Mouse (Mus musculus): ENCODE results near the gene Smpd4. TPM values are rescaled to one million over a fixed set of nuclear protein-coding genes. Genes with fewer than 3 reads are reported as not detected.

Smpd4 gene
- polyA plus RNA-seq, 1 experiment from 2014 or later, result 22.7 TPM

- Histone ChIP-seq H3K36me3 (ENCODE audit: control insufficient read depth, insufficient read depth, low read length) (peaks cover 49% of the 10 kb centered on the region), H3K9me3 (ENCODE audit: control insufficient read depth, low read length) (no peaks in the 10 kb centered on the region), H3K4me2 (ENCODE audit: low read length) (peak overlapping the region; percentile 73), H3K9ac (ENCODE audit: low read length) (peak overlapping the region; percentile 59), H3K4me3 (ENCODE audit: control insufficient read depth in 1 of 2, insufficient read depth in 1 of 2, low read depth in 1 of 2, low read length in 2 of 2) (peak overlapping the region in 1 of 2 experiments; percentile 47; a peak in 1 of 4 replicates), H3K27ac (replicated peaks in 1 of 2; ENCODE audit: control insufficient read depth in 1 of 2, insufficient read depth in 1 of 2, low read depth in 2 of 2, low read length in 2 of 2) (no peak overlapping the region), H3K27me3 (ENCODE audit: control insufficient read depth, insufficient read depth, low read length) (no peaks in the 10 kb centered on the region), H3K4me1 (ENCODE audit: control insufficient read depth in 2 of 2, insufficient read depth in 2 of 2, low read length in 2 of 2) (peaks cover 3 to 8% of the 10 kb centered on the region in 2 experiments; a peak in 3 of 4 replicates)
- 29% methylated on average over 1 of the region's 1 CpGs for WGBS
- ATAC-seq (ENCODE audit: insufficient number of reproducible peaks, insufficient read depth, low FRiP score, low read depth), result no peak
Observed at GRCm38 (mm10) chr16:17647156-17647555, 28.0 kb downstream of the Smpd4 start.

GRCm38 (mm10) chr16:17647566-17648340, 28.6 kb downstream of the Smpd4 start:
- Histone ChIP-seq H3K9ac (ENCODE audit: low read length) (no peak overlapping the region), H3K36me3 (ENCODE audit: control insufficient read depth, insufficient read depth, low read length) (peaks cover 49% of the 10 kb centered on the region), H3K27ac (replicated peaks in 1 of 2; ENCODE audit: control insufficient read depth in 1 of 2, insufficient read depth in 1 of 2, low read depth in 2 of 2, low read length in 2 of 2) (no peak overlapping the region), H3K4me2 (ENCODE audit: low read length) (no peak overlapping the region), H3K4me3 (ENCODE audit: control insufficient read depth in 1 of 2, insufficient read depth in 1 of 2, low read depth in 1 of 2, low read length in 2 of 2) (no peak overlapping the region), H3K9me3 (ENCODE audit: control insufficient read depth, low read length) (no peaks in the 10 kb centered on the region), H3K27me3 (ENCODE audit: control insufficient read depth, insufficient read depth, low read length) (no peaks in the 10 kb centered on the region), H3K4me1 (ENCODE audit: control insufficient read depth in 2 of 2, insufficient read depth in 2 of 2, low read length in 2 of 2) (peaks cover 5 to 12% of the 10 kb centered on the region in 2 experiments; a peak in 3 of 4 replicates)
- WGBS, result 87% methylated on average over 10 of the region's 10 CpGs
- ATAC-seq (ENCODE audit: insufficient number of reproducible peaks, insufficient read depth, low FRiP score, low read depth), result no peak

GRCm38 (mm10) chr16:17649925-17650605, 30.9 kb downstream of the Smpd4 start:
- H3K4me2 ChIP-seq (ENCODE audit: low read length), result no peak overlapping the region
- WGBS, result 87% methylated on average over 16 of the region's 16 CpGs
- H3K4me1 ChIP-seq (ENCODE audit: control insufficient read depth in 2 of 2, insufficient read depth in 2 of 2, low read length in 2 of 2), result peaks cover 5 to 15% of the 10 kb centered on the region in 2 experiments; a peak in 3 of 4 replicates
- no peak overlapping the region for H3K9ac ChIP-seq (ENCODE audit: low read length)
- no peak for ATAC-seq (ENCODE audit: insufficient number of reproducible peaks, insufficient read depth, low FRiP score, low read depth)
- H3K9me3 ChIP-seq (ENCODE audit: control insufficient read depth, low read length), result no peaks in the 10 kb centered on the region
- H3K27me3 ChIP-seq (ENCODE audit: control insufficient read depth, insufficient read depth, low read length), result no peaks in the 10 kb centered on the region
- H3K36me3 ChIP-seq (ENCODE audit: control insufficient read depth, insufficient read depth, low read length), result peaks cover 60% of the 10 kb centered on the region
- no peak overlapping the region for H3K27ac ChIP-seq (replicated peaks in 1 of 2; ENCODE audit: control insufficient read depth in 1 of 2, insufficient read depth in 1 of 2, low read depth in 2 of 2, low read length in 2 of 2)
- no peak overlapping the region for H3K4me3 ChIP-seq (ENCODE audit: control insufficient read depth in 1 of 2, insufficient read depth in 1 of 2, low read depth in 1 of 2, low read length in 2 of 2)

- 87% methylated on average over 1 of the region's 1 CpGs for WGBS
- ATAC-seq (ENCODE audit: insufficient number of reproducible peaks, insufficient read depth, low FRiP score, low read depth), result no peak
- peaks cover 66% of the 10 kb centered on the region for H3K36me3 ChIP-seq (ENCODE audit: control insufficient read depth, insufficient read depth, low read length)
- H3K4me1 ChIP-seq (ENCODE audit: control insufficient read depth in 2 of 2, insufficient read depth in 2 of 2, low read length in 2 of 2), result peaks cover 5 to 15% of the 10 kb centered on the region in 2 experiments; a peak in 3 of 4 replicates
- no peak overlapping the region for H3K4me2 ChIP-seq (ENCODE audit: low read length)
- H3K9me3 ChIP-seq (ENCODE audit: control insufficient read depth, low read length), result no peaks in the 10 kb centered on the region
- H3K27me3 ChIP-seq (ENCODE audit: control insufficient read depth, insufficient read depth, low read length), result no peaks in the 10 kb centered on the region
- H3K27ac ChIP-seq (replicated peaks in 1 of 2; ENCODE audit: control insufficient read depth in 1 of 2, insufficient read depth in 1 of 2, low read depth in 2 of 2, low read length in 2 of 2), result no peak overlapping the region
- no peak overlapping the region for H3K4me3 ChIP-seq (ENCODE audit: control insufficient read depth in 1 of 2, insufficient read depth in 1 of 2, low read depth in 1 of 2, low read length in 2 of 2)
- no peak overlapping the region for H3K9ac ChIP-seq (ENCODE audit: low read length)
Observed at GRCm38 (mm10) chr16:17650711-17651110, 31.6 kb downstream of the Smpd4 start.

GRCm38 (mm10) chr16:17652607-17653006, 33.5 kb downstream of the Smpd4 start:
- 83% methylated on average over 4 of the region's 4 CpGs for WGBS
- no peaks in the 10 kb centered on the region for H3K27me3 ChIP-seq (ENCODE audit: control insufficient read depth, insufficient read depth, low read length)
- H3K4me3 ChIP-seq (ENCODE audit: control insufficient read depth in 1 of 2, insufficient read depth in 1 of 2, low read depth in 1 of 2, low read length in 2 of 2), result no peak overlapping the region
- no peak overlapping the region for H3K9ac ChIP-seq (ENCODE audit: low read length)
- H3K4me2 ChIP-seq (ENCODE audit: low read length), result no peak overlapping the region
- H3K4me1 ChIP-seq (ENCODE audit: control insufficient read depth in 2 of 2, insufficient read depth in 2 of 2, low read length in 2 of 2), result peaks cover 10 to 21% of the 10 kb centered on the region in 2 experiments
- H3K27ac ChIP-seq (replicated peaks in 1 of 2; ENCODE audit: control insufficient read depth in 1 of 2, insufficient read depth in 1 of 2, low read depth in 2 of 2, low read length in 2 of 2), result no peak overlapping the region
- H3K9me3 ChIP-seq (ENCODE audit: control insufficient read depth, low read length), result no peaks in the 10 kb centered on the region
- peaks cover 76% of the 10 kb centered on the region for H3K36me3 ChIP-seq (ENCODE audit: control insufficient read depth, insufficient read depth, low read length)
- ATAC-seq (ENCODE audit: insufficient number of reproducible peaks, insufficient read depth, low FRiP score, low read depth), result no peak

- H3K27me3 ChIP-seq (ENCODE audit: control insufficient read depth, insufficient read depth, low read length), result no peaks in the 10 kb centered on the region
- no peak overlapping the region for H3K27ac ChIP-seq (replicated peaks in 1 of 2; ENCODE audit: control insufficient read depth in 1 of 2, insufficient read depth in 1 of 2, low read depth in 2 of 2, low read length in 2 of 2)
- 96% methylated on average over 5 of the region's 5 CpGs for WGBS
- H3K4me2 ChIP-seq (ENCODE audit: low read length), result no peak overlapping the region
- H3K4me1 ChIP-seq (ENCODE audit: control insufficient read depth in 2 of 2, insufficient read depth in 2 of 2, low read length in 2 of 2), result peaks cover 10 to 21% of the 10 kb centered on the region in 2 experiments
- H3K4me3 ChIP-seq (ENCODE audit: control insufficient read depth in 1 of 2, insufficient read depth in 1 of 2, low read depth in 1 of 2, low read length in 2 of 2), result no peak overlapping the region
- H3K9me3 ChIP-seq (ENCODE audit: control insufficient read depth, low read length), result no peaks in the 10 kb centered on the region
- H3K9ac ChIP-seq (ENCODE audit: low read length), result no peak overlapping the region
- ATAC-seq (ENCODE audit: insufficient number of reproducible peaks, insufficient read depth, low FRiP score, low read depth), result no peak
- peaks cover 84% of the 10 kb centered on the region for H3K36me3 ChIP-seq (ENCODE audit: control insufficient read depth, insufficient read depth, low read length)
Observed at GRCm38 (mm10) chr16:17653601-17654000, 34.4 kb downstream of the Smpd4 start.

GRCm38 (mm10) chr16:17654188-17654795, 35.1 kb downstream of the Smpd4 start:
- no peak overlapping the region for H3K27ac ChIP-seq (replicated peaks in 1 of 2; ENCODE audit: control insufficient read depth in 1 of 2, insufficient read depth in 1 of 2, low read depth in 2 of 2, low read length in 2 of 2)
- ATAC-seq (ENCODE audit: insufficient number of reproducible peaks, insufficient read depth, low FRiP score, low read depth), result no peak
- no peak overlapping the region for H3K9ac ChIP-seq (ENCODE audit: low read length)
- no peaks in the 10 kb centered on the region for H3K27me3 ChIP-seq (ENCODE audit: control insufficient read depth, insufficient read depth, low read length)
- H3K36me3 ChIP-seq (ENCODE audit: control insufficient read depth, insufficient read depth, low read length), result peaks cover 81% of the 10 kb centered on the region
- no peak overlapping the region for H3K4me3 ChIP-seq (ENCODE audit: control insufficient read depth in 1 of 2, insufficient read depth in 1 of 2, low read depth in 1 of 2, low read length in 2 of 2)
- peaks cover 10 to 21% of the 10 kb centered on the region in 2 experiments for H3K4me1 ChIP-seq (ENCODE audit: control insufficient read depth in 2 of 2, insufficient read depth in 2 of 2, low read length in 2 of 2)
- WGBS, result 93% methylated on average over 4 of the region's 4 CpGs
- no peak overlapping the region for H3K4me2 ChIP-seq (ENCODE audit: low read length)
- H3K9me3 ChIP-seq (ENCODE audit: control insufficient read depth, low read length), result no peaks in the 10 kb centered on the region
